In genomic region chr1:156241035-156241434, GRCm38 (mm10) we compare ENCODE assay signal across 9 mouse cellular contexts. TPM values are rescaled to one million over a fixed set of nuclear protein-coding genes. Genes with fewer than 3 reads are reported as not detected.
DNase-seq lines count a peak whose midpoint lies in the region; ATAC-seq lines count a peak whose summit lies in the region.
"Had no signal": no experiment of that assay in that cellular context is flagged by ENCODE, and none has a peak within 500 bp of the region (broad histone marks: within the 10 kb centered on the region; RNA-seq: fewer than 3 reads in every experiment).

No protein-coding gene starts in this region.

- no peak overlapping the region for H3K4me2 ChIP-seq in liver, embryonic 11.5 days
- H3K4me2 ChIP-seq: heart, embryonic 15.5 days had no signal

- no peak overlapping the region for H3K9ac ChIP-seq in liver, embryonic 11.5 days (ENCODE audit: low read depth, low read length)
- H3K9ac ChIP-seq: heart, embryonic 15.5 days had no signal

- DNase-seq in cerebellum, adult 18-20 months, result peak; percentile 8 to 11
- no peak for DNase-seq in cerebellum, adult 8-10 months
- DNase-seq in liver, result peak; percentile 65
- DNase-seq in liver, embryonic 11.5 days (ENCODE audit: low spot score), result no peak
- DNase-seq in brain, adult 2 months (ENCODE audit: low read depth, low spot score), result peak; percentile 14
- DNase-seq in kidney, postnatal 14 days, result peak; percentile 51
- peak; percentile 37 for DNase-seq in retina, postnatal 7 days (ENCODE audit: low read depth, low spot score)
- no peak for DNase-seq in gastrocnemius, postnatal 4 days (ENCODE audit: low spot score in 2 of 2)

- no peak; the same call in 1 of the 2 replicates for ATAC-seq in liver, embryonic 11.5 days (replicated peaks; ENCODE audit: low FRiP score)

- no peak overlapping the region for H3K4me3 ChIP-seq in liver, embryonic 11.5 days (ENCODE audit: low read depth, low read length)
- H3K4me3 ChIP-seq: heart, embryonic 15.5 days had no signal

- H3K9me3 ChIP-seq in liver, embryonic 11.5 days (ENCODE audit: control insufficient read depth, low read length), result no peaks in the 10 kb centered on the region
- H3K9me3 ChIP-seq: heart, embryonic 15.5 days had no signal

- H3K27me3 ChIP-seq in liver, embryonic 11.5 days (replicated peaks; ENCODE audit: control insufficient read depth, insufficient read depth, low read length), result no peaks in the 10 kb centered on the region

- H3K36me3 ChIP-seq in liver, embryonic 11.5 days (ENCODE audit: control insufficient read depth, insufficient read depth, low read length), result no peaks in the 10 kb centered on the region
- H3K36me3 ChIP-seq: heart, embryonic 15.5 days had no signal

- 26% methylated on average over 2 of the region's 2 CpGs for WGBS in liver, embryonic 11.5 days

- H3K4me1 ChIP-seq in liver, embryonic 11.5 days (replicated peaks; ENCODE audit: control insufficient read depth, insufficient read depth, low read length), result no peaks in the 10 kb centered on the region

- H3K27ac ChIP-seq in liver, embryonic 11.5 days (ENCODE audit: low read depth, low read length), result no peak overlapping the region
- H3K27ac ChIP-seq: heart, embryonic 15.5 days had no signal

RNA-seq across cellular contexts. Expression of gene Fam163a, which starts 36.2 kb away (rescaled TPM):
- polyA plus RNA-seq in liver, embryonic 11.5 days (2014; fragmentation: Nextera tagmentation; extraction: Ambion mirVana), result 0.26 and 0.43 TPM in 2 replicates
- total RNA-seq in gastrocnemius, postnatal 4 days (2021), result under 1 TPM in 1 of 2 experiments, not detected in 1; 0.10 TPM

Comparison
In these comparisons a context has a peak if more than half of its experiments do, and no peak if none do; other contexts are left out.
1. DNase-seq: peak in cerebellum, adult 18-20 months (2 of 2), liver (single experiment), brain, adult 2 months (single experiment), kidney, postnatal 14 days (single experiment) and retina, postnatal 7 days (single experiment); none in cerebellum, adult 8-10 months (single experiment), liver, embryonic 11.5 days (single experiment) and gastrocnemius, postnatal 4 days (0 of 2).